Mouse (Mus musculus) thymus, adult 2 months (tissue): ENCODE measurements around the gene Zdhhc14.

ENCODE experiments used
- CTCF ChIP-seq: fragments of 200-500 bp; IDR thresholded peaks from 2 replicates; pipeline ENCODE4 v1.5.1; 2012; ENCODE audit warnings: mild to moderate bottlenecking, control low read depth, low read length, moderate library complexity, borderline replicate concordance; ENCODE audit not compliant: control insufficient read depth, poor library complexity, insufficient read depth; ENCODE audit errors: extremely low read depth
- POLR2A ChIP-seq: fragments of 200-500 bp; IDR thresholded peaks from 2 replicates; pipeline ENCODE4 v1.6.1; 2012; ENCODE audit warnings: mild to moderate bottlenecking, low read length, control low read depth, moderate library complexity; ENCODE audit not compliant: control insufficient read depth, poor library complexity, insufficient read depth; ENCODE audit errors: extremely low read depth

GRCm38 (mm10) chr17:5607352-5607751, 115.0 kb downstream of the Zdhhc14 start:
- TF ChIP-seq CTCF, result no peak
- no peak for TF ChIP-seq POLR2A
